Mouse (Mus musculus): ENCODE results near the gene Tgif2.

DNA sequence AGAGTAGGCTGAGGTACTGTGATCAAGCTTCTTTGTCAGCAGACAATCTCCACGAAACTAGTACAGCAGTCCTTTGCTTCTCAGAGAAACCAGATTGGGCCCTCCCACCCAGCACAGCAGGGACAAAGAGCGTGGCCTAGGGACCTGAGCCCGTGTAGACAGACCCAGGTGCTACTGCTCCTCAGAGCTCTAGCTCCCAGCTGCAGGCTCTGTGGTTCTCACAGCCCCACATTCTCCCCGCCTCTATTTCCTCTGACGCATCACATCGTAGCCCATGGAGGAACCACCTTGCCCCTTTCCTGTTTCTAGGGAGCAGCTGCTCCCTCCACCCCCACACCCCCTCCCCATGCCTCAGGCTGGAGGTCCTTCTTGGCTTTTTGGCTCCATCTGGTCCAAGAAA, 47.2 kb downstream of the Tgif2 start, which contains the start of gene Sla2:
- TF ChIP-seq CTCF (IDR thresholded peaks at IDR 0.05) (no peak), EP300 (IDR thresholded peaks at IDR 0.05) (no peak)

All from lung, postnatal 0 days (tissue).